11 mouse cellular contexts compared by ENCODE assay signal in genomic region chr3:28721838-28722237, GRCm38 (mm10). TPM values are rescaled to one million over a fixed set of nuclear protein-coding genes. Genes with fewer than 3 reads are reported as not detected.
DNase-seq lines count a peak whose midpoint lies in the region.
"Had no signal": no experiment of that assay in that cellular context is flagged by ENCODE, and none has a peak within 500 bp of the region (broad histone marks: within the 10 kb centered on the region; RNA-seq: fewer than 3 reads in every experiment).

No protein-coding gene starts in this region.

- intact Hi-C loops in gastrocnemius, postnatal 14 days (cut with DNase I; ENCODE audit: low total_unique reads), result no loop called here

- DNase-seq in adrenal gland, adult 2 months, result peak; percentile 22
- no peak for DNase-seq in adrenal gland, adult 18-20 months (ENCODE audit: low spot score in 2 of 2)
- DNase-seq in urinary bladder, postnatal 36 days (ENCODE audit: low spot score in 2 of 2), result peak; percentile 13 to 18
- no peak for DNase-seq in urinary bladder, postnatal 25 days (ENCODE audit: low spot score)
- DNase-seq in lung, adult 18-20 months, result peak; percentile 8 to 44
- DNase-seq in yolk sac, embryonic 10.5 days (ENCODE audit: low spot score), result peak; percentile 38
- DNase-seq in gastrocnemius, postnatal 14 days, result no peak
- DNase-seq in thymus, adult 18-20 months, result no peak
- DNase-seq: cerebellum, adult 11 months; heart, postnatal 4 days; layer of hippocampus, postnatal 36 days had no signal

RNA-seq across cellular contexts. Expression of gene Slc2a2, which starts 24.1 kb away (rescaled TPM):
- under 1 TPM in 1 of 2 experiments, not detected in 1; 0.37 TPM for total RNA-seq in adrenal gland, adult 2 months (2021)
- 0.03 and 0.09 TPM in 2 replicates for polyA plus RNA-seq in adrenal gland, adult 2 months (2012; rRNA removed)
- total RNA-seq in adrenal gland, adult 18-20 months (2021), result under 1 TPM in 1 of 2 experiments, not detected in 1; 0.13 TPM
- total RNA-seq in gastrocnemius, postnatal 14 days (2021), result not detected
- total RNA-seq: heart, postnatal 4 days; layer of hippocampus, postnatal 36 days had no signal

RNA-seq across cellular contexts. Expression of gene Eif5a2, which starts 59.2 kb away (rescaled TPM):
- total RNA-seq in adrenal gland, adult 2 months (2021), result 1 to 10 TPM; 1.7 to 1.9 TPM
- 0.22 and 0.23 TPM in 2 replicates for polyA plus RNA-seq in adrenal gland, adult 2 months (2012; rRNA removed)
- total RNA-seq in adrenal gland, adult 18-20 months (2021), result 1 to 10 TPM; 1.6 to 1.9 TPM
- 1 to 10 TPM; 1.5 TPM for total RNA-seq in gastrocnemius, postnatal 14 days (2021)

Comparison
In these comparisons a context has a peak if more than half of its experiments do, and no peak if none do; other contexts are left out.
1. DNase-seq: peak in adrenal gland, adult 2 months (single experiment), urinary bladder, postnatal 36 days (2 of 2), lung, adult 18-20 months (2 of 2) and yolk sac, embryonic 10.5 days (single experiment); none in adrenal gland, adult 18-20 months (0 of 2), urinary bladder, postnatal 25 days (single experiment), gastrocnemius, postnatal 14 days (single experiment) and thymus, adult 18-20 months (0 of 2).